Mouse (Mus musculus) monocyte, adult 2 months (primary cell): ENCODE data around the gene Irgm2.

ENCODE experiments used
- DNase-seq, 2 experiments: peaks; one replicate each; pipeline ENCODE4 v3.0.0; 2022; ENCODE audit warnings: low spot score in 2 of 2, low read depth in 1 of 2

The Irgm2 gene

GRCm38 (mm10) chr11:58257816-58258215 is 58.4 kb downstream of the Irgm2 start:
- no peak for DNase-seq

- no peak for DNase-seq
Observed at GRCm38 (mm10) chr11:58260156-58260555, 60.7 kb downstream of the Irgm2 start.

GRCm38 (mm10) chr11:58261826-58262225 is 62.4 kb downstream of the Irgm2 start:
- DNase-seq, result no peak

- no peak for DNase-seq
Observed at GRCm38 (mm10) chr11:58262336-58262735, 62.9 kb downstream of the Irgm2 start.

GRCm38 (mm10) chr11:58263516-58263915 is 64.1 kb downstream of the Irgm2 start:
- DNase-seq, result no peak

- no peak for DNase-seq
Observed at GRCm38 (mm10) chr11:58264546-58264945, 65.1 kb downstream of the Irgm2 start.

GRCm38 (mm10) chr11:58268285-58268684 is 68.9 kb downstream of the Irgm2 start:
- DNase-seq, result no peak
